ENCODE assay signal across 9 mouse cellular contexts in genomic region chr1:181255450-181255849, GRCm38 (mm10). TPM values are rescaled to one million over a fixed set of nuclear protein-coding genes. Genes with fewer than 3 reads are reported as not detected.
DNase-seq lines count a peak whose midpoint lies in the region; ATAC-seq and TF ChIP-seq lines count a peak whose summit lies in the region.
"Had no signal": no experiment of that assay in that cellular context is flagged by ENCODE, and none has a peak within 500 bp of the region (broad histone marks: within the 10 kb centered on the region; RNA-seq: fewer than 3 reads in every experiment).

No protein-coding gene starts in this region.

- in situ Hi-C loops in CH12.LX (cut with MboI; ENCODE audit: low pct_ligation_motif_present, low pct_unique_long_range_greater_than_20kb, low sequenced_read_pairs) = no loop called here

- DNase-seq in heart, adult 2 months = no peak
- no peak for DNase-seq in heart, postnatal 14 days
- no peak for DNase-seq in CH12.LX (ENCODE audit: extremely low read depth)
- no peak for DNase-seq in hindbrain, embryonic 10.5 days (ENCODE audit: low spot score)
- DNase-seq in liver, postnatal 0 days = peak; percentile 26
- no peak for DNase-seq in adrenal gland, postnatal 4 days (ENCODE audit: low spot score in 2 of 2)
- no peak for DNase-seq in left cerebral cortex, adult 11 months (ENCODE audit: low spot score)
- no peak for DNase-seq in kidney, adult 18-20 months
- DNase-seq: right cerebral cortex, postnatal 14 days had no signal

- H3K4me2 ChIP-seq in CH12.LX (ENCODE audit: insufficient read depth, low read depth, poor library complexity, severe bottlenecking) = peak overlapping the region; percentile 89
- H3K4me2 ChIP-seq in liver, postnatal 0 days (ENCODE audit: low read depth, low read length) = peak overlapping the region; percentile 81

- H3K36me3 ChIP-seq in heart, adult 2 months (ENCODE audit: control insufficient read depth, insufficient read depth, low read length) = no peaks in the 10 kb centered on the region
- no peaks in the 10 kb centered on the region for H3K36me3 ChIP-seq in CH12.LX (replicated peaks in 1 of 2; ENCODE audit: control insufficient read depth in 1 of 2, insufficient read depth in 1 of 2, low read length in 1 of 2)
- no peaks in the 10 kb centered on the region for H3K36me3 ChIP-seq in hindbrain, embryonic 10.5 days
- no peaks in the 10 kb centered on the region for H3K36me3 ChIP-seq in liver, postnatal 0 days (replicated peaks; ENCODE audit: insufficient read depth, low read length)

- no peak for TF ChIP-seq EP300 in heart, adult 2 months (IDR thresholded peaks at IDR 0.05; ENCODE audit: insufficient read depth, low read depth, low read length)
- no peak for TF ChIP-seq EP300 in CH12.LX (IDR thresholded peaks at IDR 0.05; ENCODE audit: low read length)
- TF ChIP-seq EP300 in liver, postnatal 0 days (IDR thresholded peaks at IDR 0.05; ENCODE audit: low read depth) = no peak

- no peak overlapping the region for H3K9ac ChIP-seq in heart, adult 2 months (ENCODE audit: low read depth, low read length)
- H3K9ac ChIP-seq in CH12.LX (ENCODE audit: insufficient read depth, low read depth) = peak overlapping the region; percentile 71; the same call in 1 of the 2 replicates
- peak overlapping the region; percentile 78 for H3K9ac ChIP-seq in liver, postnatal 0 days (replicated peaks)

- TF ChIP-seq CTCF in heart, adult 2 months (IDR thresholded peaks at IDR 0.05) = no peak
- TF ChIP-seq CTCF in CH12.LX (conservative IDR thresholded peaks at IDR 0.05 in 1 of 2, IDR thresholded peaks at IDR 0.05 in 1 of 2; ENCODE audit: low read depth in 2 of 2, low read length in 2 of 2) = no peak
- TF ChIP-seq CTCF in liver, postnatal 0 days (IDR thresholded peaks at IDR 0.05; ENCODE audit: low read depth) = no peak

- WGBS in heart, adult 2 months = 78% methylated on average over 9 of the region's 9 CpGs
- 63% methylated on average over 9 of the region's 9 CpGs for WGBS in hindbrain, embryonic 10.5 days
- 68% methylated on average over 9 of the region's 9 CpGs for WGBS in liver, postnatal 0 days (ENCODE audit: insufficient replicate concordance)

- H3K9me3 ChIP-seq in CH12.LX (replicated peaks; ENCODE audit: low read length) = no peaks in the 10 kb centered on the region
- H3K9me3 ChIP-seq in hindbrain, embryonic 10.5 days = no peaks in the 10 kb centered on the region
- H3K9me3 ChIP-seq in liver, postnatal 0 days (ENCODE audit: low read length) = no peaks in the 10 kb centered on the region

- no peaks in the 10 kb centered on the region for H3K27me3 ChIP-seq in heart, adult 2 months (ENCODE audit: control insufficient read depth, insufficient read depth, low read length)
- no peaks in the 10 kb centered on the region for H3K27me3 ChIP-seq in CH12.LX (replicated peaks)
- H3K27me3 ChIP-seq in hindbrain, embryonic 10.5 days (ENCODE audit: insufficient read depth, poor library complexity, severe bottlenecking) = peaks cover 25% of the 10 kb centered on the region
- no peaks in the 10 kb centered on the region for H3K27me3 ChIP-seq in liver, postnatal 0 days (ENCODE audit: insufficient read depth, low read length)

- H3K4me3 ChIP-seq in heart, adult 2 months = no peak overlapping the region
- peak overlapping the region in 2 of 3 experiments; percentile 44 to 62 for H3K4me3 ChIP-seq in CH12.LX (replicated peaks in 1 of 3; ENCODE audit: low read depth in 2 of 3, low read length in 2 of 3, poor library complexity in 1 of 3)
- no peak overlapping the region for H3K4me3 ChIP-seq in hindbrain, embryonic 10.5 days
- H3K4me3 ChIP-seq in liver, postnatal 0 days (ENCODE audit: low read depth, low read length) = peak overlapping the region; percentile 47

- peaks cover 10% of the 10 kb centered on the region for H3K4me1 ChIP-seq in heart, adult 2 months (ENCODE audit: control insufficient read depth, insufficient read depth, low read length)
- peaks cover 21 to 54% of the 10 kb centered on the region in 2 experiments for H3K4me1 ChIP-seq in CH12.LX (ENCODE audit: control insufficient read depth in 1 of 2, insufficient read depth in 2 of 2)
- H3K4me1 ChIP-seq in hindbrain, embryonic 10.5 days (replicated peaks) = peaks cover 55% of the 10 kb centered on the region
- H3K4me1 ChIP-seq in liver, postnatal 0 days (ENCODE audit: insufficient read depth) = peaks cover 49% of the 10 kb centered on the region

- H3K27ac ChIP-seq in heart, adult 2 months = peak overlapping the region; percentile 95
- no peak overlapping the region for H3K27ac ChIP-seq in CH12.LX (ENCODE audit: insufficient read depth, low read depth)
- peak overlapping the region; percentile 87 for H3K27ac ChIP-seq in hindbrain, embryonic 10.5 days
- H3K27ac ChIP-seq in liver, postnatal 0 days (ENCODE audit: low read depth) = peak overlapping the region; percentile 100

- H3K79me2 ChIP-seq in heart, adult 2 months (replicated peaks; ENCODE audit: control insufficient read depth, insufficient read depth, low read length) = no peaks in the 10 kb centered on the region
- no peaks in the 10 kb centered on the region for H3K79me2 ChIP-seq in CH12.LX (replicated peaks; ENCODE audit: control insufficient read depth, extremely low read depth, insufficient read depth, poor library complexity, severe bottlenecking)

- dilution Hi-C loops in CH12.LX (cut with MboI; ENCODE audit: extremely low pct_ligation_motif_present, extremely low pct_unique_long_range_greater_than_20kb, low sequenced_read_pairs) = no loop called here

- no peak for TF ChIP-seq RAD21 in CH12.LX (IDR thresholded peaks at IDR 0.05; ENCODE audit: low read depth, low read length)

- TF ChIP-seq POLR2A in heart, adult 2 months (IDR thresholded peaks at IDR 0.05; ENCODE audit: insufficient read depth, low read depth, low read length) = no peak
- no peak for TF ChIP-seq POLR2A in CH12.LX (IDR thresholded peaks at IDR 0.05; ENCODE audit: low read depth, low read length)

- no peak for ATAC-seq in liver, postnatal 0 days

- intact Hi-C loops in heart, adult 2 months (cut with DNase I) = no loop called here
- intact Hi-C loops in heart, postnatal 14 days (cut with DNase I) = no loop called here

TF ChIP-seq in CH12.LX, 34 proteins besides CTCF, POLR2A, EP300 and RAD21:
- TF ChIP-seq CHD2 (IDR thresholded peaks at IDR 0.05; ENCODE audit: low read length) = no peak
- no peak for TF ChIP-seq RCOR1 (conservative IDR thresholded peaks at IDR 0.05; ENCODE audit: low read depth, low read length)
- TF ChIP-seq USF2 (conservative IDR thresholded peaks at IDR 0.05; ENCODE audit: low read depth, low read length) = no peak
- TF ChIP-seq SIN3A (IDR thresholded peaks at IDR 0.05; ENCODE audit: low read length) = no peak
- TF ChIP-seq TCF12 (IDR thresholded peaks at IDR 0.05; ENCODE audit: low read depth, low read length) = no peak

RNA-seq across cellular contexts. Expression of gene Wdr26, which starts 43.6 kb away (rescaled TPM):
- total RNA-seq in heart, adult 2 months (2021) = 10 to 100 TPM; 86.3 to 99.7 TPM
- 30.2 and 52.4 TPM in 2 replicates for polyA plus RNA-seq in heart, adult 2 months (2012; rRNA removed)
- 100 to 1,000 TPM; 127 to 134 TPM for total RNA-seq in heart, postnatal 14 days (2021)
- total RNA-seq in CH12.LX (2012; rRNA removed) (32.4 and 32.9 TPM in 2 replicates), CH12.LX (2014; rRNA removed) (34.2 and 38.7 TPM in 2 replicates)
- polyA plus RNA-seq in CH12.LX (2012; ENCODE audit: insufficient read length, low read depth) = 50.8 and 65.0 TPM in 2 replicates
- polyA plus RNA-seq in hindbrain, embryonic 10.5 days (2016; fragmentation: Nextera tagmentation; extraction: Ambion mirVana) = 25.6 and 30.3 TPM in 2 replicates
- polyA plus RNA-seq in liver, postnatal 0 days (2015; fragmentation: Nextera tagmentation; extraction: Ambion mirVana) = 39.4 and 40.1 TPM in 2 replicates
- total RNA-seq in adrenal gland, postnatal 4 days (2021) = 100 to 1,000 TPM; 162 to 186 TPM

Comparison
In these comparisons a context has a peak if more than half of its experiments do, and no peak if none do; other contexts are left out.
1. H3K4me3 ChIP-seq: peak in CH12.LX (2 of 3) and liver, postnatal 0 days (single experiment); none in heart, adult 2 months (single experiment) and hindbrain, embryonic 10.5 days (single experiment).